Mouse (Mus musculus) forebrain, embryonic 12.5 days (tissue): Measurements from ENCODE around the gene Txn2. TPM values are rescaled to one million over a fixed set of nuclear protein-coding genes. Genes with fewer than 3 reads are reported as not detected.

ENCODE experiments used
- ATAC-seq: fragments of 200-750 bp; cut with Nextera tagmentation; 2 replicates; pipeline ENCODE4 v1.8.0; 2017; ENCODE audit warnings: moderate TSS enrichment; ENCODE audit not compliant: low FRiP score
- H3K27ac ChIP-seq: fragments of 300-500 bp; sonication (generic); 2 replicates; pipeline ENCODE4 v1.5.1; 2016; ENCODE audit warnings: mild to moderate bottlenecking
- H3K27me3 ChIP-seq: fragments of 300-500 bp; sonication (generic); 2 replicates; pipeline ENCODE4 v1.6.1; 2016; ENCODE audit warnings: mild to moderate bottlenecking
- H3K36me3 ChIP-seq: fragments of 300-500 bp; sonication (generic); replicated peaks from 2 replicates; pipeline ENCODE4 v1.6.1; 2016; ENCODE audit warnings: mild to moderate bottlenecking
- H3K4me1 ChIP-seq: fragments of 300-500 bp; sonication (generic); 2 replicates; pipeline ENCODE4 v1.6.1; 2016
- H3K4me2 ChIP-seq: fragments of 300-500 bp; sonication (generic); 2 replicates; pipeline ENCODE4 v1.6.1; 2016; ENCODE audit warnings: mild to moderate bottlenecking, moderate library complexity
- H3K4me3 ChIP-seq: fragments of 300-500 bp; sonication (generic); replicated peaks from 2 replicates; pipeline ENCODE4 v1.5.1; 2016; ENCODE audit warnings: mild to moderate bottlenecking
- H3K9ac ChIP-seq: fragments of 300-500 bp; sonication (generic); 2 replicates; pipeline ENCODE4 v1.6.1; 2016; ENCODE audit warnings: mild to moderate bottlenecking
- H3K9me3 ChIP-seq: fragments of 300-500 bp; sonication (generic); 2 replicates; pipeline ENCODE4 v1.6.1; 2016
- WGBS: fragments of 180-500 bp; shearing (Covaris S2); methylation state at CpG from one replicate; pipeline ENCODE4 v1.1.7; 2016; 5-methylcytosine and 5-hydroxymethylcytosine counted together
- polyA plus RNA-seq: library from polyadenylated mRNA; unstranded; fragments of >200 nt; fragmentation: Nextera tagmentation; extraction: Ambion mirVana; gene quantifications from 2 replicates; pipeline ENCODE4 v1.2.1, GENCODE M21; 2016

Gene Txn2
- polyA plus RNA-seq, 1 experiment from 2014 or later, result 210 TPM

DNA sequence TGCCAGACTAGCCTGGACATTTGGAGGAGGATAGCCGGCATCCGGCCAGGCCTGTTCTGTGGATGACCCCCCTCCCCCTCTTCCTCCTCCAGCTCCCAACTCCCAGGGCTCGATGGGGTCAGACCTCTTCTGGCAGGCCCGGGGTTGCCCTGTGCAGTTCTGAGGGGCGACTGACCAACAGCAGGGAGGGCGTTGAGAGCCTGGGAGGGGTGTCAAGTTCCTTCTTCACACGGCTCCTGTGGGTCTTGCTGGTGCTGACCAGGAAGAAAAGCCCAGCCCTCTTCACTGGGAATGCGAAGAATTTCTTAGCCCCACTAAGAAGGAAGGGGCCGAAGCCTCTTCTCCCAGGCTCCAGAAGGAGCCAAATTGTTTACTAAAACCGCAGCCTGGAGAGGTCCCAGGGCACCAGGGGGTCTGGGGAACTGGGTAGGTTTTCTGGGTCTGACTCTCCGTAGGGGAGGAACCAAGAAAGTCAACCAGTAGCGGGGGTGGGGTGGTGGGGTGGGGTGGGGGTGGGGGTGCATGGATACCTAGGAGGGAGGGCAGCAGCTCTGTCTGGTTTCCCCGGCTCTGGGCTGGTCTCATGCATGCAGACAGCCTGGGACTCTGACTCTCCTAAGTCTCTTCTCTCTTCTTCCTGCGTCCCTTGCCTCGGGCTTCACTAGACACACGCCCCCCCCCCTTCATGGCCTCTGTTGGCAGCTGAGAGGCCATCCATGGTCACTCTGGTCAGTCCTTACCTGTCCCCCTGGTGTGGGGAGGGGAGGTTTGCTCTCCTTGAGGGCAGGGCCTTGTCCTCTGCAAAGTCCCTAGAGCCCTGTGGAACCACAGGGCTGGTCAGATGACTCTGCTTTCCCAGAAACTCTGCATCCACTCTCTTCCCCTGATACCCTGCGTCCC, 45.8 kb downstream of the Txn2 start:
- ATAC-seq, result no peak
- 18% methylated on average over 14 of the region's 17 CpGs for WGBS
- H3K4me1 ChIP-seq, result 0 out of 2 replicates have a peak, but pooled peaks cover 2% of the 10 kb centered on the region
- no peak overlapping the region for H3K9ac ChIP-seq
- no peaks in the 10 kb centered on the region for H3K36me3 ChIP-seq
- no peak overlapping the region for H3K4me2 ChIP-seq
- no peaks in the 10 kb centered on the region for H3K9me3 ChIP-seq
- H3K27me3 ChIP-seq, result no peaks in the 10 kb centered on the region
- H3K27ac ChIP-seq, result no peak overlapping the region
- H3K4me3 ChIP-seq, result no peak overlapping the region

DNA sequence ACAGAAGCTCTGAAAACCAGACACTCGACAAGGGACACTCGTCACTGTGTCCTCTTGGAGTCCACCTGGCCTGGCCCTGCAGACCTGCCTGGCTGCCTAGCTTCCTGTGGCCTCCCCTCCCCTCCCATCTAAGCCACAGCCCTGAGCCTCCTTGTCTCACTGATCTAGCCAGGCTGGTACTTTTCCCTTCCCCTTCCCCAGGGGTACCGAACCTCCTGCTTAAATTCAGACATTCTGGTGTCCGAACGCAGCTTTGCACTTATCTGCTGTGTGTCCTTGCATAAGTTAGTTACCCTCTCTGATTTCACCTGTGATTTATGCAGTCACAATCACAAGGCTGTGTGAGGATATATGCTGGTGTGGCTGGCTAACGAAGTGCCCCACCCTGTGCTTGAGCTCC, 46.5 kb downstream of the Txn2 start:
- no peaks in the 10 kb centered on the region for H3K36me3 ChIP-seq
- no peaks in the 10 kb centered on the region for H3K27me3 ChIP-seq
- H3K9me3 ChIP-seq, result no peaks in the 10 kb centered on the region
- no peak overlapping the region for H3K4me2 ChIP-seq
- 0 out of 2 replicates have a peak, but pooled peaks cover 2% of the 10 kb centered on the region for H3K4me1 ChIP-seq
- WGBS, result 64% methylated on average over 6 of the region's 6 CpGs
- H3K27ac ChIP-seq, result no peak overlapping the region
- no peak for ATAC-seq
- no peak overlapping the region for H3K9ac ChIP-seq
- no peak overlapping the region for H3K4me3 ChIP-seq

DNA sequence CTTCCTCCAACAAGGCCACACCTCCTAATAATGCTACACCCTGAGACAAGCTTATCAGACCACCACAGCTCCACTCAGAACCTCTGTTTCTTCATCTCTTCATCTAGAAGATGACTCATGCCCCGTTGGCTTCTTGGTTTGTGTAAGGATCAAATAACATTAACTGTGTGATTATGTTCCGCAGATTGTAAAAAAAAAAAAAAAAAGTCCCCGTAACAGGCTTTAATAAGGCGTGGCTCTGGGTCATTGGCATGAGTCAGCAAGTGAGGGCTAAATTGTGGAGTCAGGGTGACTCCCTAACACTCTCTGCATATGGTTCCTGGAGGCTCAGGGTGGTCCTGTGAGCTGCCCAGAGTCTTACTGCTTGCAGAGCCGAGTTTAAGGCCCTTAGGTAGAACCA, 47.1 kb downstream of the Txn2 start:
- 74% methylated on average over 5 of the region's 5 CpGs for WGBS
- Histone ChIP-seq H3K27ac (no peak overlapping the region), H3K9ac (no peak overlapping the region), H3K4me3 (no peak overlapping the region), H3K27me3 (no peaks in the 10 kb centered on the region), H3K9me3 (no peaks in the 10 kb centered on the region), H3K4me2 (no peak overlapping the region), H3K36me3 (no peaks in the 10 kb centered on the region), H3K4me1 (0 out of 2 replicates have a peak, but pooled peaks cover 2% of the 10 kb centered on the region)
- ATAC-seq, result no peak

DNA sequence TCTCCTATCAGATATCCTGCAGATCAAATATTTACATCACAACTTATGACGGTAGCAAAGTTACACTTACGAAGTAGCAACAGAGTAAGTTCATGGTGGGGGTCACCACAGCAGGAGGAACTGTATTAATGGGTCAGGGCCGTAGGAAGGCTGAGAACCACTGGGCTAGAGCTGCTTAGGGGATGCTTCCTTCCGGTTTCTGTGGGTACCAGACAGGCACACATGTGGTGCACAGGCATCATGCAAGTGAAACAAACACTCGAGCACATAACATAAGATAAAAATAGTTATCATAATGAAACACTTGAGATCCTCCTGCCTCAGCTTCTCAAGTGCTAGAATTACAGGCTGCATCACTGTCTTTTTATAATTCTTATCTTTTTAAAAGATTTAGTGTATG, 48.1 kb downstream of the Txn2 start:
- no peaks in the 10 kb centered on the region for H3K9me3 ChIP-seq
- ATAC-seq, result no peak
- no peak overlapping the region for H3K4me2 ChIP-seq
- no peak overlapping the region for H3K4me3 ChIP-seq
- WGBS, result 91% methylated on average over 5 of the region's 5 CpGs
- H3K27ac ChIP-seq, result no peak overlapping the region
- 0 out of 2 replicates have a peak, but pooled peaks cover 2% of the 10 kb centered on the region for H3K4me1 ChIP-seq
- H3K9ac ChIP-seq, result no peak overlapping the region
- H3K36me3 ChIP-seq, result no peaks in the 10 kb centered on the region
- no peaks in the 10 kb centered on the region for H3K27me3 ChIP-seq

DNA sequence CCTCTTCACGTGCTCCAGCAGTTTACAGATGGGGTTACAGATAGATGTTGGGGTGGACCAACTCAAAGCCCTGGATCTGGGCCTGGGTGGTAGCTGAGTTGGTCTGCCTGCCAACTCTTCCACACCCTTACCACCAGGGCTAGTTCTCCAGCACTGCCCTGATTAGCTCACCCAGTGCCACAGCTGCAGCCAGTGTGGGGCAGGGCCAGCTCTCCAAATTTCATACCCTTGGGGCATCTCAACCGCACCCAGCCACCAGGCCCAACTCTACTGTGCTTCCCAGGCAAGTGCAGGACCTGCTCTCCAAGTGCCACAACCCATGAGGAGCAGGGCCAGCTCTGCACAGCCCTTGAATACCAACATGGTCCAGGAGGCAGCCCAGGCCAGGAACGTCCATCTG, 49.0 kb downstream of the Txn2 start:
- Histone ChIP-seq H3K9me3 (no peaks in the 10 kb centered on the region), H3K27ac (no peak overlapping the region), H3K4me3 (no peak overlapping the region), H3K9ac (no peak overlapping the region), H3K4me2 (no peak overlapping the region), H3K27me3 (no peaks in the 10 kb centered on the region), H3K36me3 (no peaks in the 10 kb centered on the region), H3K4me1 (0 out of 2 replicates have a peak, but pooled peaks cover 2% of the 10 kb centered on the region)
- ATAC-seq, result no peak
- 83% methylated on average over 3 of the region's 3 CpGs for whole genome bisulfite sequencing

DNA sequence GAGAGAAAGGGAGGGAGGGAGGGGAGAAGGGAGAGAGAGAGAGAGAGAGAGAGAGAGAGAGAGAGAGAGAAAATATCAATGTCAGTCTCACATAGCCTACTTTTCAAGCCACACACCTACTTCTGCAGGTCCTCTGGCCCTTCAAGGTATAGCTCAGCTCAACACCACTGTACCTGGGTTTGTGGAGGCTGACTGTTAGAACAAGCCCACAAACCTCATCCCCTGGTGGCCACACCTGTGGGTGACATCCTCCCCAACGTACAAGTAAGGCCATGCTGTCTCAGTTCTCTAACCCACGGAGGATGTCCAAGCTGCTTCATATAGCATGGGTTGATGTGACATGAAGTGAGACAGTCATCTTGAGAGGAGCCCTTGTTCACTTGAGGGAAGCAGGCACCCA, 51.6 kb downstream of the Txn2 start:
- no peak overlapping the region for H3K27ac ChIP-seq
- H3K9ac ChIP-seq, result no peak overlapping the region
- H3K4me1 ChIP-seq, result no peaks in the 10 kb centered on the region
- no peak overlapping the region for H3K4me3 ChIP-seq
- WGBS, result 79% methylated on average over 2 of the region's 2 CpGs
- no peak for ATAC-seq
- no peak overlapping the region for H3K4me2 ChIP-seq
- H3K27me3 ChIP-seq, result no peaks in the 10 kb centered on the region
- no peaks in the 10 kb centered on the region for H3K36me3 ChIP-seq
- H3K9me3 ChIP-seq, result no peaks in the 10 kb centered on the region

DNA sequence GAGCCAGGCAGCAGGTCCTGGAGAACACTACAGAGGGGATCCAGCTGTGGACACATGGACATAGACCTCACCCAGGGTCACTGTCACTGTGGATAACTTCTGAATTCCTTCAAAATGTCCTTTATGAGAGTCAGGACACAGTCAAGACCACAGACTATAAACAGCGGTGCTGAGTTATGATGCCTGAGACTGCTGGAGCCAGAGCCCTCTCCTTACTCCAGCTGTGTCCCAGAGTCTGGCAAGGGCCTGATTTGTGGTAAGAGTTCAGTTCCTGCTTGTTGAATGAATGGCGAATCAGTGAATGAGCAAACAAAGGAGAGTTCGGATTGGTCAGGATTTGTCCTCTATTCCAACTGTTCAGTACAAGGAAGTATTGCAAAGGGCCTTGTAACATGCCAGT, 52.1 kb downstream of the Txn2 start:
- H3K4me2 ChIP-seq, result no peak overlapping the region
- H3K27ac ChIP-seq, result no peak overlapping the region
- H3K9ac ChIP-seq, result no peak overlapping the region
- no peak for ATAC-seq
- H3K36me3 ChIP-seq, result no peaks in the 10 kb centered on the region
- 89% methylated on average over 3 of the region's 3 CpGs for WGBS
- H3K27me3 ChIP-seq, result no peaks in the 10 kb centered on the region
- H3K4me3 ChIP-seq, result no peak overlapping the region
- no peaks in the 10 kb centered on the region for H3K4me1 ChIP-seq
- no peaks in the 10 kb centered on the region for H3K9me3 ChIP-seq

DNA sequence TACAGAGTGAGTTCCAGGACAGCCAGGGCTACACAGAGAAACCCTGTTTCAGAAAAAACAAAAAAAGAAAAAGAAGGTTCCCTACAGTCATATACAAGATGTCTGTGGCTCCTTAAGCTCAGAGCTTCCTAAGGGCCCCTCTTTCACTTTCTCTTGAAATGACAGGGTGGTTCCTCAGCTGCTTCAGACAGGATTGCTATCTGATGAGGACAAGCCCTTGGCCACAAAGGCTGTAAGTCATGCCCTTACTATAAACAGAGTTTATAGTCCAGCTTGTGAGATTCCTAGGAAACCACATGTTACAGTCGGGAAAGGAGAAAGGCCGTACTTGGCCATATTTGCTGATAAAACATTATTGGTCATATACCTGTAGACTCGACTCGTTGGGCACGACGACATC, 52.9 kb downstream of the Txn2 start:
- Histone ChIP-seq H3K4me1 (no peaks in the 10 kb centered on the region), H3K9ac (no peak overlapping the region), H3K4me3 (no peak overlapping the region), H3K27me3 (no peaks in the 10 kb centered on the region), H3K4me2 (no peak overlapping the region), H3K9me3 (no peaks in the 10 kb centered on the region), H3K27ac (no peak overlapping the region), H3K36me3 (no peaks in the 10 kb centered on the region)
- no peak for ATAC-seq
- 96% methylated on average over 6 of the region's 6 CpGs for WGBS

DNA sequence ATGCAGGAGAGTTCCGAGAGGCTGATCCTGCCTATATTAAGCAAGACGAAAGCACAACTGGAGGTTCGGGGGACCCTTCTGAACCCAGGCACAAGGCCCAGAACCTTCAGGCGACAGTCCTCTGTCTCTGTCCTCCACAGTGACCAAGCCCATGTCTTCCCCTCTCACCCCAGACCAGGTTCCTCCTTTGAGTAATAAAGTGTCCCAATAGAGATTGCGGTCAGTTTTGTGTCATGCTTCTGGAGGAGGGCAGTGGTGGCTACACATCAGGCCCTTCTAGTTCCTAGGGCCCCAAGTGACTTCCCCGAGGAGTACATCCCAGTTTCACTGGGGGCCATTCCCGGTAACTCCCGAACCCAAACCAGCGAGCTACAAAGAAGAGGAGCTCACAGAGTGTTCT, 54.0 kb downstream of the Txn2 start:
- Histone ChIP-seq H3K4me3 (no peak overlapping the region), H3K27me3 (no peaks in the 10 kb centered on the region), H3K27ac (no peak overlapping the region), H3K36me3 (no peaks in the 10 kb centered on the region), H3K9me3 (no peaks in the 10 kb centered on the region), H3K4me1 (no peaks in the 10 kb centered on the region), H3K4me2 (no peak overlapping the region), H3K9ac (no peak overlapping the region)
- 95% methylated on average over 9 of the region's 9 CpGs for WGBS
- no peak for ATAC-seq

DNA sequence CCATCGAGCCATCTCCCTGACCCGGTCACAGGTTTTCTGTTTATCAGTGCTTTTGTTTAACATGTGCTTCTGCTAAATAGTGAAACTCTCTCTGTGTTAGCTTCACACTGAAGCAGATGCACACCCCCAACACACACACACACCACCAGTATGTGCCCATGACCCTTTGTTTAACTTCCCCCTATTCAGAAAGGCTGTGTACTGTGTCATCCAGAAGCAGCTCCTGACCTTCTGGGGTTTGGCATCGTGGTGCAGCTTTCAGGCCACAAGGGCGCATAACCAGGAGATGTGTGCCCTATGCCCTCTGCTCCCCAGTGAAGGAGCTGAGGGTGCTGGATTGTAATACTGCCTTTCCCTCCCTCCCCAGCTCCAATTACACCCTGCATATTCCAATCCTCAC, 54.5 kb downstream of the Txn2 start:
- WGBS, result 68% methylated on average over 4 of the region's 4 CpGs
- Histone ChIP-seq H3K9ac (no peak overlapping the region), H3K9me3 (no peaks in the 10 kb centered on the region), H3K4me1 (no peaks in the 10 kb centered on the region), H3K27ac (no peak overlapping the region), H3K4me3 (no peak overlapping the region), H3K36me3 (no peaks in the 10 kb centered on the region), H3K27me3 (no peaks in the 10 kb centered on the region), H3K4me2 (no peak overlapping the region)
- no peak for ATAC-seq

DNA sequence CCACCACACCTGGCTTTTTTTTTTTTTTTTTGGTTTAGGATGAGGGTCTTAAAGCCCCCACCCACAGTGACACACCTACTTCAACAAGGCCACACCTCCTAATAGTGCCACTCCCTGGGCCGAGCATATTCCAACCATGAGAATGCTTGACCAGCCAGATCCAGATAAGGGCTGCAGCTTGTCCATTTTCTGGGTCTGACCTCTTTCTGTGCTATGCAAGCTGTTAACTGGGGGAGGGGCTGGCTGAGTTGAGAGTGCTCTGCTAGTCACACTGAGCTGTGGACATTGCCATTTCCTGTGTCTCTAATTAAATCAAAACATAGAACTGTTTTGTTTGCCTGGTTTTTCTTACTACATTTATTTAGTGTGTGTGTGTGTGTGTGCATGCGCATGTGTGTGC, 55.2 kb downstream of the Txn2 start:
- no peaks in the 10 kb centered on the region for H3K27me3 ChIP-seq
- H3K9ac ChIP-seq, result no peak overlapping the region
- H3K4me2 ChIP-seq, result no peak overlapping the region
- H3K36me3 ChIP-seq, result no peaks in the 10 kb centered on the region
- 87% methylated on average over 2 of the region's 2 CpGs for WGBS
- H3K4me1 ChIP-seq, result no peaks in the 10 kb centered on the region
- H3K9me3 ChIP-seq, result no peaks in the 10 kb centered on the region
- H3K27ac ChIP-seq, result no peak overlapping the region
- no peak overlapping the region for H3K4me3 ChIP-seq
- ATAC-seq, result no peak

DNA sequence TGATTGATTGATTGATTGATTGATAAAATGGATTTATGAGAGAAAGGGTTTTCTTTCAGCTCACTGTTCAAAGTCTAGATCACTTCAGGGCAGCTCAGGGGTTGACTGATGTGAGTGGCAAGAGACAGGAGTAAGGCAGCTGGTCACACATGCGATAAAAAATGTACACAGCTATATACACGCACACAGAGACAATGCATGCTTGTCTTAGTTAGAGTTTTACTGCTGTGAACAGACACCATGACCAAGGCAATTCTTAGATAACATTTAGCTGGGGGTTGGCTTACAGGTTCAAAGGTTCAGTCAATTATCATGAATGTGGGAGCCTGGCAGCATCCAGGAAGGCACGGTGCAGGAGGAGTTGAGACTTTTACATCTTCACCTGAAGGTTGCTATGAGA, 55.8 kb downstream of the Txn2 start:
- Histone ChIP-seq H3K27ac (no peak overlapping the region), H3K36me3 (no peaks in the 10 kb centered on the region), H3K4me2 (no peak overlapping the region), H3K9ac (no peak overlapping the region), H3K4me3 (no peak overlapping the region), H3K4me1 (no peaks in the 10 kb centered on the region), H3K27me3 (no peaks in the 10 kb centered on the region), H3K9me3 (no peaks in the 10 kb centered on the region)
- 88% methylated on average over 3 of the region's 3 CpGs for WGBS
- ATAC-seq, result no peak

DNA sequence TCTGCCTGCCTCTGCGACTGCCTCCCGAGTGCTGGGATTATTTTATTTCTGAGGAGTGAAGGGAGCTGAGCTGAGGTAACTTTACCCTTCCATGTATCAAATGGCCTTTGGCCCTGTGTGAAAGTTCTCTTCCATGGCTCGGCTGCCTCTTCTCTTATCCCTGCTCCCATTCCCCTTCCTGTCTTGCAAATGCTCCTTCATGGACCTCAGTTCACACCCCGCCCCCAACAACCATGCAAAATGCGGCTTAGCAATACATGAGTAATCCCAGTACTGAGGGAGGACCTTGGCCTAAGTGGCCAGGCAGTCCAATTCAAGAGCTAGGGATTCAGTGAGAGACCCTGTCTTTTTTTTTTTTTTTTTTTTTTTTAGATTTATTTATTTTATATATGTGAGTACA, 60.5 kb downstream of the Txn2 start:
- Histone ChIP-seq H3K27me3 (no peaks in the 10 kb centered on the region), H3K4me2 (no peak overlapping the region), H3K36me3 (no peaks in the 10 kb centered on the region), H3K27ac (no peak overlapping the region), H3K4me1 (peaks cover 5% of the 10 kb centered on the region; the same call in 1 of the 2 replicates), H3K4me3 (no peak overlapping the region), H3K9ac (no peak overlapping the region), H3K9me3 (no peaks in the 10 kb centered on the region)
- WGBS, result 88% methylated on average over 5 of the region's 5 CpGs
- ATAC-seq, result no peak
